Mouse (Mus musculus): ENCODE data around the gene Bach2.

Gene Bach2

GRCm38 (mm10) chr4:32479801-32480700 is 241.4 kb downstream of the Bach2 start:
- no peaks in the 10 kb centered on the region for H3K36me3 ChIP-seq (ENCODE audit: insufficient read depth, low read length)
- no peak for TF ChIP-seq NANOG (IDR thresholded peaks at IDR 0.05; ENCODE audit: borderline replicate concordance, low read length)
- no peak for TF ChIP-seq CTCF (conservative IDR thresholded peaks at IDR 0.05; ENCODE audit: low read length)
- no peak for TF ChIP-seq POU5F1 (IDR thresholded peaks at IDR 0.05; ENCODE audit: borderline replicate concordance, low read length)
- H3K27me3 ChIP-seq (ENCODE audit: insufficient read depth, low read length): peaks cover 12% of the 10 kb centered on the region; the same call in 1 of the 2 replicates
- H3K9me3 ChIP-seq (ENCODE audit: low read length): no peaks in the 10 kb centered on the region
- H3K4me1 ChIP-seq (replicated peaks; ENCODE audit: low read depth, low read length): peaks cover 62% of the 10 kb centered on the region
- no peak overlapping the region for H3K4me3 ChIP-seq (replicated peaks; ENCODE audit: low read length)

GRCm38 (mm10) chr4:32481366-32482055 is 242.9 kb downstream of the Bach2 start:
- peaks cover 12% of the 10 kb centered on the region; the same call in 1 of the 2 replicates for H3K27me3 ChIP-seq (ENCODE audit: insufficient read depth, low read length)
- TF ChIP-seq POU5F1 (IDR thresholded peaks at IDR 0.05; ENCODE audit: borderline replicate concordance, low read length) (no peak), CTCF (conservative IDR thresholded peaks at IDR 0.05; ENCODE audit: low read length) (no peak), NANOG (IDR thresholded peaks at IDR 0.05; ENCODE audit: borderline replicate concordance, low read length) (no peak; the same call in 1 of the 2 replicates)
- no peaks in the 10 kb centered on the region for H3K9me3 ChIP-seq (ENCODE audit: low read length)
- peaks cover 67% of the 10 kb centered on the region for H3K4me1 ChIP-seq (replicated peaks; ENCODE audit: low read depth, low read length)
- no peaks in the 10 kb centered on the region for H3K36me3 ChIP-seq (ENCODE audit: insufficient read depth, low read length)
- H3K4me3 ChIP-seq (replicated peaks; ENCODE audit: low read length): no peak overlapping the region; the same call in 1 of the 2 replicates

GRCm38 (mm10) chr4:32482138-32482537 is 243.5 kb downstream of the Bach2 start:
- Histone ChIP-seq H3K9me3 (ENCODE audit: low read length) (no peaks in the 10 kb centered on the region), H3K4me3 (replicated peaks; ENCODE audit: low read length) (no peak overlapping the region), H3K36me3 (ENCODE audit: insufficient read depth, low read length) (no peaks in the 10 kb centered on the region), H3K4me1 (replicated peaks; ENCODE audit: low read depth, low read length) (peaks cover 69% of the 10 kb centered on the region), H3K27me3 (ENCODE audit: insufficient read depth, low read length) (peaks cover 14% of the 10 kb centered on the region)
- TF ChIP-seq POU5F1 (IDR thresholded peaks at IDR 0.05; ENCODE audit: borderline replicate concordance, low read length): no peak
- no peak for TF ChIP-seq NANOG (IDR thresholded peaks at IDR 0.05; ENCODE audit: borderline replicate concordance, low read length)
- no peak for TF ChIP-seq CTCF (conservative IDR thresholded peaks at IDR 0.05; ENCODE audit: low read length)

GRCm38 (mm10) chr4:32482936-32483335 is 244.3 kb downstream of the Bach2 start:
- TF ChIP-seq POU5F1 (IDR thresholded peaks at IDR 0.05; ENCODE audit: borderline replicate concordance, low read length) (no peak), NANOG (IDR thresholded peaks at IDR 0.05; ENCODE audit: borderline replicate concordance, low read length) (no peak), CTCF (conservative IDR thresholded peaks at IDR 0.05; ENCODE audit: low read length) (no peak)
- Histone ChIP-seq H3K27me3 (ENCODE audit: insufficient read depth, low read length) (peaks cover 21% of the 10 kb centered on the region), H3K9me3 (ENCODE audit: low read length) (peaks cover 1% of the 10 kb centered on the region), H3K36me3 (ENCODE audit: insufficient read depth, low read length) (no peaks in the 10 kb centered on the region), H3K4me3 (replicated peaks; ENCODE audit: low read length) (no peak overlapping the region), H3K4me1 (replicated peaks; ENCODE audit: low read depth, low read length) (peaks cover 69% of the 10 kb centered on the region)

- Histone ChIP-seq H3K9me3 (ENCODE audit: low read length) (peaks cover 16% of the 10 kb centered on the region), H3K36me3 (ENCODE audit: insufficient read depth, low read length) (no peaks in the 10 kb centered on the region), H3K4me3 (replicated peaks; ENCODE audit: low read length) (no peak overlapping the region), H3K4me1 (replicated peaks; ENCODE audit: low read depth, low read length) (peaks cover 40% of the 10 kb centered on the region), H3K27me3 (ENCODE audit: insufficient read depth, low read length) (peaks cover 13% of the 10 kb centered on the region)
- TF ChIP-seq CTCF (conservative IDR thresholded peaks at IDR 0.05; ENCODE audit: low read length) (no peak), POU5F1 (IDR thresholded peaks at IDR 0.05; ENCODE audit: borderline replicate concordance, low read length) (no peak), NANOG (IDR thresholded peaks at IDR 0.05; ENCODE audit: borderline replicate concordance, low read length) (no peak)
Measured at GRCm38 (mm10) chr4:32485848-32486247, 247.2 kb downstream of the Bach2 start.

GRCm38 (mm10) chr4:32486654-32487398 is 248.2 kb downstream of the Bach2 start:
- H3K9me3 ChIP-seq (ENCODE audit: low read length): peaks cover 16% of the 10 kb centered on the region
- no peak for TF ChIP-seq NANOG (IDR thresholded peaks at IDR 0.05; ENCODE audit: borderline replicate concordance, low read length)
- TF ChIP-seq CTCF (conservative IDR thresholded peaks at IDR 0.05; ENCODE audit: low read length): no peak
- no peak for TF ChIP-seq POU5F1 (IDR thresholded peaks at IDR 0.05; ENCODE audit: borderline replicate concordance, low read length)
- peaks cover 18% of the 10 kb centered on the region for H3K27me3 ChIP-seq (ENCODE audit: insufficient read depth, low read length)
- peaks cover 32% of the 10 kb centered on the region for H3K4me1 ChIP-seq (replicated peaks; ENCODE audit: low read depth, low read length)
- no peak overlapping the region for H3K4me3 ChIP-seq (replicated peaks; ENCODE audit: low read length)
- H3K36me3 ChIP-seq (ENCODE audit: insufficient read depth, low read length): no peaks in the 10 kb centered on the region

- no peak for TF ChIP-seq POU5F1 (IDR thresholded peaks at IDR 0.05; ENCODE audit: borderline replicate concordance, low read length)
- TF ChIP-seq NANOG (IDR thresholded peaks at IDR 0.05; ENCODE audit: borderline replicate concordance, low read length): peak; percentile 83
- peaks cover 19% of the 10 kb centered on the region for H3K27me3 ChIP-seq (ENCODE audit: insufficient read depth, low read length)
- H3K36me3 ChIP-seq (ENCODE audit: insufficient read depth, low read length): no peaks in the 10 kb centered on the region
- no peak overlapping the region for H3K4me3 ChIP-seq (replicated peaks; ENCODE audit: low read length)
- peaks cover 16% of the 10 kb centered on the region for H3K9me3 ChIP-seq (ENCODE audit: low read length)
- peaks cover 19% of the 10 kb centered on the region for H3K4me1 ChIP-seq (replicated peaks; ENCODE audit: low read depth, low read length)
Measured at GRCm38 (mm10) chr4:32489186-32489585, 250.6 kb downstream of the Bach2 start.

GRCm38 (mm10) chr4:32491176-32491575 is 252.6 kb downstream of the Bach2 start:
- peaks cover 11% of the 10 kb centered on the region for H3K4me1 ChIP-seq (replicated peaks; ENCODE audit: low read depth, low read length)
- TF ChIP-seq CTCF (conservative IDR thresholded peaks at IDR 0.05; ENCODE audit: low read length) (no peak), POU5F1 (IDR thresholded peaks at IDR 0.05; ENCODE audit: borderline replicate concordance, low read length) (no peak), NANOG (IDR thresholded peaks at IDR 0.05; ENCODE audit: borderline replicate concordance, low read length) (no peak)
- H3K9me3 ChIP-seq (ENCODE audit: low read length): peaks cover 21% of the 10 kb centered on the region
- H3K27me3 ChIP-seq (ENCODE audit: insufficient read depth, low read length): peaks cover 20% of the 10 kb centered on the region
- no peak overlapping the region for H3K4me3 ChIP-seq (replicated peaks; ENCODE audit: low read length)
- no peaks in the 10 kb centered on the region for H3K36me3 ChIP-seq (ENCODE audit: insufficient read depth, low read length)

Measured in E14TG2a.4 (cell line).